Mouse (Mus musculus): Measurements from ENCODE around the gene Il10rb. TPM values are rescaled to one million over a fixed set of nuclear protein-coding genes. Genes with fewer than 3 reads are reported as not detected.

Il10rb gene
- polyA plus RNA-seq, 1 experiment from 2014 or later = 33.6 TPM

DNA sequence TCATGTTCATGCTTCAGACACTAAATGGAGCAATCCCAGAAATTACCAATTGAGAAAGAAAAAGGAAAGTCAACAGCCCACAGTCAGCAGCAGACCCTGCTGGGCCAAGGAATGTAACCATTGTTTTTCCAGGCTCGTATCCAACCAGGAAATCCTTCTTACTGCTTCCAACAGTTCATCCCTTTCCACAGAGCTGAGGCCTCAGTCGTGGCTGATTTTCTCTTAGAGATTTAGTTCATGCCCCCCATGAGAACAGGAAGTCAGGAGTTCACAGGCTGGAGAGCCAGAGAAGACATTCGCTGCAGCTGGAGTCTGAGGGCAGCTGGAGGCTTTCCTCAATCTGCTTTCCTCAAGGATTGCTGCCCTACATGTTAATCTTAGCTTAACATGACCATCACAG is 42.5 kb upstream of the Il10rb start:
- Histone ChIP-seq H3K4me3 (ENCODE audit: low read depth, low read length) (no peak overlapping the region), H3K27me3 (ENCODE audit: control insufficient read depth, insufficient read depth, low read depth, low read length) (no peaks in the 10 kb centered on the region), H3K4me2 (ENCODE audit: low read depth, low read length) (no peak overlapping the region), H3K27ac (ENCODE audit: low read length) (peak overlapping the region; percentile 62), H3K9ac (ENCODE audit: low read depth, low read length) (no peak overlapping the region), H3K9me3 (replicated peaks; ENCODE audit: control insufficient read depth, low read length) (no peaks in the 10 kb centered on the region), H3K36me3 (ENCODE audit: control insufficient read depth, insufficient read depth) (no peaks in the 10 kb centered on the region), H3K4me1 (ENCODE audit: control insufficient read depth, low read depth, low read length) (peaks cover 36% of the 10 kb centered on the region)
- no peak for ATAC-seq (ENCODE audit: low read depth)
- WGBS (ENCODE audit: insufficient replicate concordance) = 46% methylated on average over 3 of the region's 3 CpGs

- no peaks in the 10 kb centered on the region for H3K27me3 ChIP-seq (ENCODE audit: control insufficient read depth, insufficient read depth, low read depth, low read length)
- no peak overlapping the region for H3K4me2 ChIP-seq (ENCODE audit: low read depth, low read length)
- peak; percentile 19; the same call in 1 of the 2 replicates for ATAC-seq (ENCODE audit: low read depth)
- no peaks in the 10 kb centered on the region for H3K9me3 ChIP-seq (replicated peaks; ENCODE audit: control insufficient read depth, low read length)
- peaks cover 25% of the 10 kb centered on the region for H3K4me1 ChIP-seq (ENCODE audit: control insufficient read depth, low read depth, low read length)
- H3K27ac ChIP-seq (ENCODE audit: low read length) = peak overlapping the region; percentile 85
- H3K9ac ChIP-seq (ENCODE audit: low read depth, low read length) = peak overlapping the region; percentile 11; the same call in 1 of the 2 replicates
- no peak overlapping the region for H3K4me3 ChIP-seq (ENCODE audit: low read depth, low read length)
- H3K36me3 ChIP-seq (ENCODE audit: control insufficient read depth, insufficient read depth) = no peaks in the 10 kb centered on the region
Measured at GRCm38 (mm10) chr16:91366567-91366966, 39.4 kb upstream of the Il10rb start.

DNA sequence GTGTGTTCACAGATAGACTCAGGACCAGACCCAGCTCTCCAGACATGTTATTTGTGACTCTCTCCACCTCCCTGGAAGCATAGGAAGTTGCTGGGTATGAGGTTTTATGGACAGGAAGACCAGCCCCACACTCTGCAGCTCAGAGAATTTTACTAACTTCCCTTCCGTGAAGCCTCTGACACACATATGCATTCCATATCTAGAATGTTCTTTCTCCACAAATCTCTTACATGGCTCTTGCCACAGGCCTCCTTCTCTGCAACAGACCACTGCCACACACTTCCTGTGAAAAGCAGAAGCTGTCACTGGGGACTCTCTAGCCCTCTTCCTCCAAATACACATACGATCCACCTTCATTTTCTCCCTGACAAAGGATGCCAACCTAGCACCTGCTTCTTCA is 38.9 kb upstream of the Il10rb start:
- Histone ChIP-seq H3K27me3 (ENCODE audit: control insufficient read depth, insufficient read depth, low read depth, low read length) (no peaks in the 10 kb centered on the region), H3K4me1 (ENCODE audit: control insufficient read depth, low read depth, low read length) (peaks cover 27% of the 10 kb centered on the region), H3K4me2 (ENCODE audit: low read depth, low read length) (no peak overlapping the region), H3K36me3 (ENCODE audit: control insufficient read depth, insufficient read depth) (no peaks in the 10 kb centered on the region), H3K9ac (ENCODE audit: low read depth, low read length) (peak overlapping the region; percentile 11; the same call in 1 of the 2 replicates), H3K4me3 (ENCODE audit: low read depth, low read length) (no peak overlapping the region), H3K9me3 (replicated peaks; ENCODE audit: control insufficient read depth, low read length) (no peaks in the 10 kb centered on the region), H3K27ac (ENCODE audit: low read length) (peak overlapping the region; percentile 85)
- 30% methylated on average over 2 of the region's 2 CpGs for WGBS (ENCODE audit: insufficient replicate concordance)
- peak; percentile 25; the same call in 1 of the 2 replicates for ATAC-seq (ENCODE audit: low read depth)

DNA sequence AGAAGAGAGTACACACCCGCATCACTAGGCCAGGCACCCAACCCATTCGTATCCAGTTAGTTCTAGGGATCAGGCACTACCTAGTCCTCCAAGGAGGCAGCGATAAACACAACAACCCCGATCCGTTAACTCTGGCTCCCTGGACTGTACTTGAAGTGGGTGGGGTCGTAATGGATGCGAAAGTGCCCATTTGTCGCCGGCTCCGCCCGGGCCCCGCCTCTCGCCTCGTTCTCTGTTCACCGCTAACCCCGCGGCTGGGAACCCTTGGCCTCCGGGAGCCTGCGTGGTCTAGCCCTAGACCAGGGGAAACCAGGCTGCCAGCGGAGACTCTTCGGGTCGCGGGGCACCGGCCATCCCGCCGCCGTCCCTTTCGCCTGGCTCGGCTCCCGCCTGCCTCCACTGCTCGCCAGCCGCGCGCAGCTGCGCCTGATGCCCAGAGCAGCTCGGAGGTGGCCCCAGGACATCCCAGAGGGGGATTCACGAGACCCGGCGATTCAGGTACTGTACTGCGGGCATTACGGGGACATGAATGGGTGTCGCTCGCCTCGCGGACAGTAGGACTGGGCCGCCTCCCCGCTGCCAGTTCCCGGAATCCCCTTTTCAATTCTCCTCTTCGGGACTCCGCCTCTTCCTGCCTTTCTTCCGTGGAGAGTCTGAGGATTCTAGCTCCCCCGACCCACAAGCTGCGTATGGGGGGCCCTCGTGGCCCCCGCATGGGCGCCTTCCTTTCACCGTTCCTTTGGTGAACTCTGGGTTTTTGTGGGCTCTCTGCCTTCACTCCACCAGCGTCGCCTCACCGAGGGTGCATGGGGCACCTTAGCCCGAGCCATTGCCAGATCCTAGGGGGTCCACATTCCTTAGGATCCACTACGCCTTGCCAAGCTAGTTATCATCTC is 33.1 kb upstream of the Il10rb start, which contains the start of gene Ifnar2:
Gene Ifnar2, plus strand, starts transcription at position 207 of the 896 bp plus-strand sequence.
- WGBS (ENCODE audit: insufficient replicate concordance) = under 1% methylated on average over 61 of the region's 62 CpGs

GRCm38 (mm10) chr16:91373473-91374252 is 32.3 kb upstream of the Il10rb start:
- ATAC-seq (ENCODE audit: low read depth) = 0 out of 2 replicates have a peak, but pooled peaks have one; percentile 3
- Histone ChIP-seq H3K4me3 (ENCODE audit: low read depth, low read length) (peak overlapping the region; percentile 99), H3K9me3 (replicated peaks; ENCODE audit: control insufficient read depth, low read length) (no peaks in the 10 kb centered on the region), H3K27ac (ENCODE audit: low read length) (peak overlapping the region; percentile 99), H3K27me3 (ENCODE audit: control insufficient read depth, insufficient read depth, low read depth, low read length) (no peaks in the 10 kb centered on the region), H3K36me3 (ENCODE audit: control insufficient read depth, insufficient read depth) (peaks cover 11% of the 10 kb centered on the region), H3K4me2 (ENCODE audit: low read depth, low read length) (peak overlapping the region; percentile 73), H3K9ac (ENCODE audit: low read depth, low read length) (peak overlapping the region; percentile 100), H3K4me1 (ENCODE audit: control insufficient read depth, low read depth, low read length) (peaks cover 39% of the 10 kb centered on the region)
- 18% methylated on average over 13 of the region's 13 CpGs for WGBS (ENCODE audit: insufficient replicate concordance)

More for the DNA sequence above, 33.1 kb upstream of the Il10rb start, which contains the start of gene Ifnar2:
- ATAC-seq (ENCODE audit: low read depth) = peak; percentile 96
- H3K27me3 ChIP-seq (ENCODE audit: control insufficient read depth, insufficient read depth, low read depth, low read length) = no peaks in the 10 kb centered on the region
- H3K9ac ChIP-seq (ENCODE audit: low read depth, low read length) = peak within 1 kb of the TSS; percentile 100
- no peaks in the 10 kb centered on the region for H3K9me3 ChIP-seq (replicated peaks; ENCODE audit: control insufficient read depth, low read length)
- H3K4me3 ChIP-seq (ENCODE audit: low read depth, low read length) = peak within 1 kb of the TSS; percentile 99
- peaks cover 32% of the 10 kb centered on the region for H3K4me1 ChIP-seq (ENCODE audit: control insufficient read depth, low read depth, low read length)
- H3K27ac ChIP-seq (ENCODE audit: low read length) = peak within 1 kb of the TSS; percentile 99
- peak within 1 kb of the TSS; percentile 73 for H3K4me2 ChIP-seq (ENCODE audit: low read depth, low read length)
- peaks cover 11% of the 10 kb centered on the region for H3K36me3 ChIP-seq (ENCODE audit: control insufficient read depth, insufficient read depth)

DNA sequence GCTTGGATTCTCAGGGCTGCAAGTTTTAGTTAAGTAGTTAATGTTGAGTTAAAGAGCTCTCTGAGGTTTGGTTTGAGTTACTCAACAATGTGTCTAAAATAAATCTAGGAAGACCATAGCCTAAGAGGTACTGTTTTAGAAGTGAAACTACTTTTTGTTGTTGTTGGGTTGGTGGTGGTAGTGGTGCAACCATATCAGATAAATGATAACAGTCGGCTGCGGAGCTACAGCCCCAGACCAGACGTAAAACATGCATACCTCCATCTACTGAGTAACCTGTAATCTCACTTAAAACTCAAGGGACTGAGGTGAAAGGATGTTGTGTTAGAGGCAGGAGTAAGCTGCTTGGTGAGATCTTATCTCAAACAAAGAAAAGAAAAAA is 31.7 kb upstream of the Il10rb start:
- Histone ChIP-seq H3K36me3 (ENCODE audit: control insufficient read depth, insufficient read depth) (peaks cover 11% of the 10 kb centered on the region), H3K4me3 (ENCODE audit: low read depth, low read length) (peak overlapping the region; percentile 99), H3K4me1 (ENCODE audit: control insufficient read depth, low read depth, low read length) (peaks cover 45% of the 10 kb centered on the region), H3K27me3 (ENCODE audit: control insufficient read depth, insufficient read depth, low read depth, low read length) (no peaks in the 10 kb centered on the region), H3K9me3 (replicated peaks; ENCODE audit: control insufficient read depth, low read length) (no peaks in the 10 kb centered on the region), H3K9ac (ENCODE audit: low read depth, low read length) (peak overlapping the region; percentile 100), H3K27ac (ENCODE audit: low read length) (peak overlapping the region; percentile 99), H3K4me2 (ENCODE audit: low read depth, low read length) (peak overlapping the region; percentile 73)
- WGBS (ENCODE audit: insufficient replicate concordance) = 11% methylated on average over 3 of the region's 3 CpGs
- ATAC-seq (ENCODE audit: low read depth) = no peak

GRCm38 (mm10) chr16:91376701-91377100 is 29.3 kb upstream of the Il10rb start:
- no peaks in the 10 kb centered on the region for H3K27me3 ChIP-seq (ENCODE audit: control insufficient read depth, insufficient read depth, low read depth, low read length)
- no peak overlapping the region for H3K4me2 ChIP-seq (ENCODE audit: low read depth, low read length)
- no peak overlapping the region for H3K4me3 ChIP-seq (ENCODE audit: low read depth, low read length)
- H3K27ac ChIP-seq (ENCODE audit: low read length) = no peak overlapping the region
- H3K36me3 ChIP-seq (ENCODE audit: control insufficient read depth, insufficient read depth) = peaks cover 15% of the 10 kb centered on the region
- peaks cover 54% of the 10 kb centered on the region for H3K4me1 ChIP-seq (ENCODE audit: control insufficient read depth, low read depth, low read length)
- no peaks in the 10 kb centered on the region for H3K9me3 ChIP-seq (replicated peaks; ENCODE audit: control insufficient read depth, low read length)
- ATAC-seq (ENCODE audit: low read depth) = no peak
- 96% methylated on average over 10 of the region's 10 CpGs for WGBS (ENCODE audit: insufficient replicate concordance)
- H3K9ac ChIP-seq (ENCODE audit: low read depth, low read length) = no peak overlapping the region

GRCm38 (mm10) chr16:91378431-91378986 is 27.5 kb upstream of the Il10rb start:
- no peak overlapping the region for H3K9ac ChIP-seq (ENCODE audit: low read depth, low read length)
- H3K9me3 ChIP-seq (replicated peaks; ENCODE audit: control insufficient read depth, low read length) = no peaks in the 10 kb centered on the region
- no peaks in the 10 kb centered on the region for H3K27me3 ChIP-seq (ENCODE audit: control insufficient read depth, insufficient read depth, low read depth, low read length)
- H3K4me2 ChIP-seq (ENCODE audit: low read depth, low read length) = no peak overlapping the region
- ATAC-seq (ENCODE audit: low read depth) = no peak
- H3K4me3 ChIP-seq (ENCODE audit: low read depth, low read length) = no peak overlapping the region
- peaks cover 15% of the 10 kb centered on the region for H3K36me3 ChIP-seq (ENCODE audit: control insufficient read depth, insufficient read depth)
- WGBS (ENCODE audit: insufficient replicate concordance) = 71% methylated on average over 17 of the region's 17 CpGs
- H3K27ac ChIP-seq (ENCODE audit: low read length) = peak overlapping the region; percentile 27; the same call in 1 of the 2 replicates
- H3K4me1 ChIP-seq (ENCODE audit: control insufficient read depth, low read depth, low read length) = peaks cover 54% of the 10 kb centered on the region

All from liver, embryonic 16.5 days (tissue).